Mouse (Mus musculus): ENCODE results near the gene Map6. TPM values are rescaled to one million over a fixed set of nuclear protein-coding genes. Genes with fewer than 3 reads are reported as not detected.

Gene Map6
- polyA plus RNA-seq, 1 experiment from 2014 or later: 0.06 TPM

GRCm38 (mm10) chr7:99351104-99351801 is 84.0 kb downstream of the Map6 start:
- peak overlapping the region; percentile 72 for H3K4me2 ChIP-seq (ENCODE audit: low read depth, low read length)
- peak overlapping the region; percentile 39; the same call in 1 of the 2 replicates for H3K27ac ChIP-seq (ENCODE audit: low read depth)
- H3K4me3 ChIP-seq (ENCODE audit: low read depth, low read length): peak overlapping the region; percentile 49
- no peaks in the 10 kb centered on the region for H3K9me3 ChIP-seq (ENCODE audit: low read length)
- ATAC-seq: no peak
- H3K27me3 ChIP-seq (ENCODE audit: insufficient read depth, low read length): peaks cover 10% of the 10 kb centered on the region; the same call in 1 of the 2 replicates
- no peaks in the 10 kb centered on the region; the same call in 1 of the 2 replicates for H3K36me3 ChIP-seq (replicated peaks; ENCODE audit: insufficient read depth, low read length)
- H3K4me1 ChIP-seq (ENCODE audit: insufficient read depth): peaks cover 3% of the 10 kb centered on the region; the same call in 1 of the 2 replicates
- TF ChIP-seq EP300 (IDR thresholded peaks at IDR 0.05; ENCODE audit: low read depth): no peak
- TF ChIP-seq CTCF (IDR thresholded peaks at IDR 0.05; ENCODE audit: low read depth): no peak
- 61% methylated on average over 12 of the region's 12 CpGs for WGBS (ENCODE audit: insufficient replicate concordance)
- DNase-seq: no peak
- peak overlapping the region; percentile 59 for H3K9ac ChIP-seq (replicated peaks)

GRCm38 (mm10) chr7:99351802-99352517 is 84.7 kb downstream of the Map6 start:
- peak overlapping the region; percentile 59 for H3K9ac ChIP-seq (replicated peaks)
- DNase-seq (no peak), ATAC-seq (peak; percentile 33; the same call in 1 of the 2 replicates)
- H3K27ac ChIP-seq (ENCODE audit: low read depth): peak overlapping the region; percentile 60; the same call in 1 of the 2 replicates
- H3K4me1 ChIP-seq (ENCODE audit: insufficient read depth): peaks cover 10% of the 10 kb centered on the region
- no peak for TF ChIP-seq CTCF (IDR thresholded peaks at IDR 0.05; ENCODE audit: low read depth)
- no peak for TF ChIP-seq EP300 (IDR thresholded peaks at IDR 0.05; ENCODE audit: low read depth)
- H3K36me3 ChIP-seq (replicated peaks; ENCODE audit: insufficient read depth, low read length): no peaks in the 10 kb centered on the region; the same call in 1 of the 2 replicates
- WGBS (ENCODE audit: insufficient replicate concordance): 29% methylated on average over 18 of the region's 18 CpGs
- peak overlapping the region; percentile 72 for H3K4me2 ChIP-seq (ENCODE audit: low read depth, low read length)
- H3K9me3 ChIP-seq (ENCODE audit: low read length): no peaks in the 10 kb centered on the region
- H3K27me3 ChIP-seq (ENCODE audit: insufficient read depth, low read length): peaks cover 10% of the 10 kb centered on the region; the same call in 1 of the 2 replicates
- peak overlapping the region; percentile 49 for H3K4me3 ChIP-seq (ENCODE audit: low read depth, low read length)

- Histone ChIP-seq H3K27me3 (ENCODE audit: insufficient read depth, low read length) (peaks cover 10% of the 10 kb centered on the region; the same call in 1 of the 2 replicates), H3K36me3 (replicated peaks; ENCODE audit: insufficient read depth, low read length) (no peaks in the 10 kb centered on the region), H3K4me3 (ENCODE audit: low read depth, low read length) (peak within 1 kb of the TSS; percentile 49), H3K9me3 (ENCODE audit: low read length) (no peaks in the 10 kb centered on the region), H3K4me2 (ENCODE audit: low read depth, low read length) (peak within 1 kb of the TSS; percentile 72), H3K4me1 (ENCODE audit: insufficient read depth) (peaks cover 17% of the 10 kb centered on the region), H3K27ac (ENCODE audit: low read depth) (peak within 1 kb of the TSS; percentile 60), H3K9ac (replicated peaks) (peak within 1 kb of the TSS; percentile 59)
- ATAC-seq (peak; percentile 61), DNase-seq (peak; percentile 64)
- no peak for TF ChIP-seq CTCF (IDR thresholded peaks at IDR 0.05; ENCODE audit: low read depth)
- no peak for TF ChIP-seq EP300 (IDR thresholded peaks at IDR 0.05; ENCODE audit: low read depth)
- WGBS (ENCODE audit: insufficient replicate concordance): 7% methylated on average over 34 of the region's 35 CpGs
Observed at GRCm38 (mm10) chr7:99352526-99353400, 85.5 kb downstream of the Map6 start, which contains the start of gene Serpinh1. Serpinh1 (minus strand) TSS chr7:99353239.

GRCm38 (mm10) chr7:99355731-99356131 is 88.5 kb downstream of the Map6 start:
- Histone ChIP-seq H3K4me1 (ENCODE audit: insufficient read depth) (peaks cover 22% of the 10 kb centered on the region), H3K27me3 (ENCODE audit: insufficient read depth, low read length) (peaks cover 10% of the 10 kb centered on the region; the same call in 1 of the 2 replicates), H3K27ac (ENCODE audit: low read depth) (0 out of 2 replicates have a peak overlapping the region, but pooled peaks have one; percentile 13), H3K4me2 (ENCODE audit: low read depth, low read length) (no peak overlapping the region), H3K36me3 (replicated peaks; ENCODE audit: insufficient read depth, low read length) (no peaks in the 10 kb centered on the region), H3K4me3 (ENCODE audit: low read depth, low read length) (no peak overlapping the region), H3K9me3 (ENCODE audit: low read length) (no peaks in the 10 kb centered on the region), H3K9ac (replicated peaks) (no peak overlapping the region)
- ATAC-seq (no peak), DNase-seq (no peak)
- WGBS (ENCODE audit: insufficient replicate concordance): 46% methylated on average over 7 of the region's 7 CpGs
- no peak for TF ChIP-seq EP300 (IDR thresholded peaks at IDR 0.05; ENCODE audit: low read depth)
- TF ChIP-seq CTCF (IDR thresholded peaks at IDR 0.05; ENCODE audit: low read depth): no peak

GRCm38 (mm10) chr7:99356244-99356930 is 89.1 kb downstream of the Map6 start:
- ATAC-seq: no peak
- Histone ChIP-seq H3K27me3 (ENCODE audit: insufficient read depth, low read length) (peaks cover 10% of the 10 kb centered on the region; the same call in 1 of the 2 replicates), H3K36me3 (replicated peaks; ENCODE audit: insufficient read depth, low read length) (no peaks in the 10 kb centered on the region), H3K4me2 (ENCODE audit: low read depth, low read length) (no peak overlapping the region), H3K9me3 (ENCODE audit: low read length) (no peaks in the 10 kb centered on the region), H3K4me1 (ENCODE audit: insufficient read depth) (peaks cover 24% of the 10 kb centered on the region), H3K27ac (ENCODE audit: low read depth) (0 out of 2 replicates have a peak overlapping the region, but pooled peaks have one; percentile 13), H3K9ac (replicated peaks) (no peak overlapping the region), H3K4me3 (ENCODE audit: low read depth, low read length) (no peak overlapping the region)
- TF ChIP-seq EP300 (IDR thresholded peaks at IDR 0.05; ENCODE audit: low read depth): no peak
- no peak for TF ChIP-seq CTCF (IDR thresholded peaks at IDR 0.05; ENCODE audit: low read depth)
- DNase-seq: no peak
- 42% methylated on average over 9 of the region's 9 CpGs for WGBS (ENCODE audit: insufficient replicate concordance)
